Mouse (Mus musculus) limb, embryonic 13.5 days (tissue): ENCODE results near the gene Fam171a1. TPM values are rescaled to one million over a fixed set of nuclear protein-coding genes. Genes with fewer than 3 reads are reported as not detected.
A peak's percentile ranks its signal among the peaks of the same experiment; 100 is the strongest.
"Not testable (repeated sequence)": the region's sequence is repeated elsewhere in the genome, so short reads cannot be mapped to it uniquely, and the experiment has no call there.

ENCODE experiments used
- ATAC-seq: fragments of 200-750 bp; cut with Nextera tagmentation; 2 replicates; pipeline ENCODE4 v1.8.0; 2017; ENCODE audit warnings: low read depth, moderate number of reproducible peaks, moderate TSS enrichment; ENCODE audit not compliant: low FRiP score
- H3K27ac ChIP-seq: fragments of 300-500 bp; sonication (generic); 2 replicates; pipeline ENCODE4 v1.5.1; 2015; ENCODE audit warnings: inconsistent platforms, mild to moderate bottlenecking, moderate library complexity
- H3K27me3 ChIP-seq: fragments of 300-500 bp; sonication (generic); 2 replicates; pipeline ENCODE4 v1.6.1; 2015; ENCODE audit warnings: mild to moderate bottlenecking, inconsistent platforms
- H3K36me3 ChIP-seq: fragments of 300-500 bp; sonication (generic); 2 replicates; pipeline ENCODE4 v1.6.1; 2015; ENCODE audit warnings: inconsistent platforms, mild to moderate bottlenecking, moderate library complexity
- H3K4me1 ChIP-seq: fragments of 300-500 bp; sonication (generic); 2 replicates; pipeline ENCODE4 v1.6.1; 2015; ENCODE audit warnings: inconsistent platforms
- H3K4me2 ChIP-seq: fragments of 300-500 bp; sonication (generic); replicated peaks from 2 replicates; pipeline ENCODE4 v1.6.1; 2015; ENCODE audit warnings: inconsistent platforms, mild to moderate bottlenecking, moderate library complexity
- H3K4me3 ChIP-seq: fragments of 300-500 bp; sonication (generic); 2 replicates; pipeline ENCODE4 v1.5.1; 2015; ENCODE audit warnings: moderate library complexity, mild to moderate bottlenecking, inconsistent platforms
- H3K9ac ChIP-seq: fragments of 300-500 bp; sonication (generic); 2 replicates; pipeline ENCODE4 v1.6.1; 2015; ENCODE audit warnings: mild to moderate bottlenecking, inconsistent platforms
- H3K9me3 ChIP-seq: fragments of 300-500 bp; sonication (generic); 2 replicates; pipeline ENCODE4 v1.6.1; 2016; ENCODE audit warnings: inconsistent platforms
- WGBS: fragments of 180-500 bp; shearing (Covaris S2); methylation state at CpG from one replicate; pipeline ENCODE4 v1.1.7; 2015; 5-methylcytosine and 5-hydroxymethylcytosine counted together
- polyA plus RNA-seq: library from polyadenylated mRNA; unstranded; fragments of >200 nt; fragmentation: Nextera tagmentation; extraction: Ambion mirVana; gene quantifications from 2 replicates; pipeline ENCODE4 v1.2.1, GENCODE M21; 2015

The Fam171a1 gene
- polyA plus RNA-seq, 1 experiment from 2014 or later: 35.6 TPM

DNA sequence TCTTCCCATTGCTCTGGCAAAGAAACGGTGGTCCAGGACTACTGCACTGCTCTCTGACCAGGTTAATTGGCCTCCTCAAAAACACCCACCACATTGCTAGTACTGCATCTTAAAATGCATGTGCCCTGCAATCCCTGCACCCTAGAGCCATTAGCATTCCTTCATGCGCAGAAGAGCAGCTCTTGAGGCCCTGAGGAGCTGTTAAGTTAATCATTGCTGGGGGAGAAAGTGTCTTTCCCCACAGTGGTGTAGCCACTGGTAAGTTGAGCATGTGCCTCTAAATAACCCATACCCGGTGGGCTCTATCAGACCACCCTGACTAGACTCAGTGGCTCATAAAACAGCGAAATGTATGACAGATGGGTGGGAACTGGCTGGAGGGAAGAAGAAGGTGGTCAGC is 66.5 kb downstream of the Fam171a1 start:
- Histone ChIP-seq H3K36me3 (peaks cover 22% of the 10 kb centered on the region), H3K27ac (no peak overlapping the region), H3K9me3 (no peaks in the 10 kb centered on the region), H3K4me2 (no peak overlapping the region), H3K27me3 (no peaks in the 10 kb centered on the region), H3K4me3 (no peak overlapping the region), H3K4me1 (peaks cover 14% of the 10 kb centered on the region), H3K9ac (no peak overlapping the region)
- 53% methylated on average over 4 of the region's 4 CpGs for WGBS
- no peak for ATAC-seq

- no peak overlapping the region for H3K4me2 ChIP-seq
- H3K9ac ChIP-seq: no peak overlapping the region
- peaks cover 12% of the 10 kb centered on the region for H3K4me1 ChIP-seq
- H3K36me3 ChIP-seq: peaks cover 41% of the 10 kb centered on the region
- ATAC-seq: no peak
- no peak overlapping the region for H3K27ac ChIP-seq
- no peaks in the 10 kb centered on the region for H3K9me3 ChIP-seq
- no peaks in the 10 kb centered on the region for H3K27me3 ChIP-seq
- H3K4me3 ChIP-seq: no peak overlapping the region
- WGBS: 91% methylated on average over 5 of the region's 5 CpGs
Measured at GRCm38 (mm10) chr2:3183656-3184055, 69.6 kb downstream of the Fam171a1 start.

- 86% methylated on average over 5 of the region's 5 CpGs for WGBS
- Histone ChIP-seq H3K4me2 (no peak overlapping the region), H3K4me1 (no peaks in the 10 kb centered on the region), H3K4me3 (no peak overlapping the region), H3K27ac (no peak overlapping the region), H3K27me3 (no peaks in the 10 kb centered on the region), H3K9ac (no peak overlapping the region), H3K9me3 (no peaks in the 10 kb centered on the region), H3K36me3 (peaks cover 38% of the 10 kb centered on the region)
- ATAC-seq: no peak
Measured at GRCm38 (mm10) chr2:3185335-3185734, 71.3 kb downstream of the Fam171a1 start.

DNA sequence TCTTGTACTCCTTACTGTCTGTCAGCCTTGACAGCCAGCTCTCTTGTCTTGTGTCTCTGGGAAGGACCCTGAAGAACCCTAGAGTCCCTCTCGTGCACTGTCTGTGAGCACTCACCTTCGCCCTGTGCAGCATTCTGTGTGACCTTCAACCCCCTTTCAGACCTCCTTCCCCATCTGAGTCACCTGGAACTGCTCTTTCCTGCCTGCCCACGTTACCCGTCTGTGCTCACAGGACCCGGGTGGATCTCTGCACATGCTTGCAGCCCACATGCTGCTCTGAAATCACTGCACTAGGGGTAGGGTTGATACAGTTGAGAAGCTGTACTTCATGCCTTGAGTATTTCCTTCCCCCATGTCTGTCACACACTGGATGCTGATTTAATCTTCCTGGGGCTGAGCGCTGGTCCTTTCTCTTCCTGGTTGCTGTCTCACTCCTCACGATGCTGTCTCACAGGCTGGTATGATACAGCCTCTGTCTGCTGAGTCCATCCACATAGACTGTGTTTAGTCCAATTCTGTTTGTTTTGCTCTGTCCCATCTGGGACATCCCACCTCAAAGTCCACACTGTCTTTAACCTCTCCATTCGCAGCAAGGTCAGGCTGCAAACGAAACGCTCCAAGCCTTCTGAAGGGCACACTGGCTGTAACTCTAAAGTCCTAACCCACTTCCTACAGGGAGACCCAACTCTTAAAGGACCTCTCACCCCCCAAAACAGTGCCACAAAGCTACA is 74.9 kb downstream of the Fam171a1 start:
- H3K9me3 ChIP-seq: no peaks in the 10 kb centered on the region
- no peak overlapping the region for H3K9ac ChIP-seq
- H3K27me3 ChIP-seq: no peaks in the 10 kb centered on the region
- 90% methylated on average over 10 of the region's 10 CpGs for WGBS
- no peak overlapping the region for H3K4me3 ChIP-seq
- no peaks in the 10 kb centered on the region for H3K4me1 ChIP-seq
- no peak overlapping the region for H3K27ac ChIP-seq
- H3K36me3 ChIP-seq: peaks cover 40% of the 10 kb centered on the region
- H3K4me2 ChIP-seq: no peak overlapping the region
- ATAC-seq: no peak

DNA sequence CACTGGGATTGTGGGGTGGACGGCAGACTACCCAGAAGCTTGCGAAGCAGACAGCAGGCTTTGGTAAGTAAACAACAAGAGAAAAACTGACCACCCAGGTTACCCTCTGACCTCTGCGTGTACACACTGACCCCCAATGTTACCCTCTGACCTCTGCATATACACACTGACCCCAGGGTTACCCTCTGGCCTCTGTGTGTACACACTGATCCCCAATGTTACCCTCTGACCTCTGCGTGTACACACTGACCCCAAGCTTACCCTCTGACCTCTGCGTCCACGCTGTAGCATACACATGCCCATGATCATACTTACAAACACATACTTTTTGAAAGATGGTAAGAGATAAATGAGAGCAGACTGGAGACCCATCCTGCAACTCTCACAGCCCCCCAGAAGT is 77.1 kb downstream of the Fam171a1 start:
- H3K4me1 ChIP-seq: no peaks in the 10 kb centered on the region
- no peaks in the 10 kb centered on the region for H3K9me3 ChIP-seq
- H3K9ac ChIP-seq: no peak overlapping the region
- H3K4me2 ChIP-seq: no peak overlapping the region
- H3K27me3 ChIP-seq: no peaks in the 10 kb centered on the region
- no peak overlapping the region for H3K4me3 ChIP-seq
- WGBS: 85% methylated on average over 6 of the region's 6 CpGs
- no peak for ATAC-seq
- H3K27ac ChIP-seq: no peak overlapping the region
- peaks cover 48% of the 10 kb centered on the region for H3K36me3 ChIP-seq

- WGBS: 38% methylated on average over 5 of the region's 5 CpGs
- no peaks in the 10 kb centered on the region for H3K4me1 ChIP-seq
- no peaks in the 10 kb centered on the region for H3K9me3 ChIP-seq
- no peak overlapping the region for H3K9ac ChIP-seq
- H3K4me2 ChIP-seq: no peak overlapping the region
- H3K36me3 ChIP-seq: peaks cover 47% of the 10 kb centered on the region
- no peaks in the 10 kb centered on the region for H3K27me3 ChIP-seq
- no peak overlapping the region for H3K27ac ChIP-seq
- ATAC-seq: no peak
- no peak overlapping the region for H3K4me3 ChIP-seq
Measured at GRCm38 (mm10) chr2:3195511-3195910, 81.5 kb downstream of the Fam171a1 start.

DNA sequence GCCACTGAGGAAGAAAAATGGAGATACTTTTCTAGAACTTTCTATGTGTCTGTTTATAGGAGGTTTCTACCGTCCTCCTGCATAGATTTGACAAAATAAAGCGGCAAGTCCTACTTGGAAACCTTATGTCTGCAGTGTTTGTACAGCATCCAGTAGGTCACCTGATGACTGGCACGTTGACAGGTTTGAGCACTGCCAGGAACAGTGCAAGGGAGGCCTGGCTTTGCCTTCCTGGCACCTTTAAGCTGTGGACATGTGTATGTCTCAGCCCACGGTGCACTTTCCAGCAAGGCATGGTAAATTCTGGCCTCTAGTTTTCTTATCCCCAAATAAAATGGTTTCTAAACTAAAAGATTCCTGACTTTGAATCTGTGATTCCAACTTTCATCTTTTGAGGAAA is 86.4 kb downstream of the Fam171a1 start:
- Histone ChIP-seq H3K4me2 (no peak overlapping the region), H3K4me1 (no peaks in the 10 kb centered on the region), H3K9me3 (no peaks in the 10 kb centered on the region), H3K4me3 (no peak overlapping the region), H3K27me3 (no peaks in the 10 kb centered on the region), H3K36me3 (peaks cover 55% of the 10 kb centered on the region), H3K9ac (no peak overlapping the region), H3K27ac (no peak overlapping the region)
- WGBS: 86% methylated on average over 4 of the region's 4 CpGs
- no peak for ATAC-seq

- Histone ChIP-seq H3K9ac (no peak overlapping the region), H3K4me1 (no peaks in the 10 kb centered on the region), H3K27me3 (no peaks in the 10 kb centered on the region), H3K36me3 (peaks cover 26% of the 10 kb centered on the region), H3K9me3 (no peaks in the 10 kb centered on the region), H3K27ac (no peak overlapping the region), H3K4me2 (no peak overlapping the region), H3K4me3 (no peak overlapping the region)
- no peak for ATAC-seq
- WGBS: 91% methylated on average over 9 of the region's 9 CpGs
Measured at GRCm38 (mm10) chr2:3206975-3207642, 93.1 kb downstream of the Fam171a1 start.

GRCm38 (mm10) chr2:3215480-3215879 is 101.5 kb downstream of the Fam171a1 start:
- whole genome bisulfite sequencing: 84% methylated on average over 3 of the region's 3 CpGs
- Histone ChIP-seq H3K36me3 (peaks cover 24% of the 10 kb centered on the region), H3K4me3 (no peak overlapping the region), H3K27ac (no peak overlapping the region), H3K9ac (no peak overlapping the region), H3K4me2 (no peak overlapping the region), H3K9me3 (no peaks in the 10 kb centered on the region), H3K4me1 (0 out of 2 replicates have a peak, but pooled peaks cover 3% of the 10 kb centered on the region), H3K27me3 (no peaks in the 10 kb centered on the region)
- no peak for ATAC-seq

GRCm38 (mm10) chr2:3216617-3217016 is 102.6 kb downstream of the Fam171a1 start:
- Histone ChIP-seq H3K4me3 (no peak overlapping the region), H3K9me3 (no peaks in the 10 kb centered on the region), H3K9ac (no peak overlapping the region), H3K27ac (peak overlapping the region; percentile 39; the same call in 1 of the 2 replicates), H3K27me3 (no peaks in the 10 kb centered on the region), H3K4me1 (0 out of 2 replicates have a peak, but pooled peaks cover 3% of the 10 kb centered on the region), H3K36me3 (peaks cover 30% of the 10 kb centered on the region), H3K4me2 (no peak overlapping the region)
- WGBS: 70% methylated on average over 10 of the region's 10 CpGs
- no peak for ATAC-seq

DNA sequence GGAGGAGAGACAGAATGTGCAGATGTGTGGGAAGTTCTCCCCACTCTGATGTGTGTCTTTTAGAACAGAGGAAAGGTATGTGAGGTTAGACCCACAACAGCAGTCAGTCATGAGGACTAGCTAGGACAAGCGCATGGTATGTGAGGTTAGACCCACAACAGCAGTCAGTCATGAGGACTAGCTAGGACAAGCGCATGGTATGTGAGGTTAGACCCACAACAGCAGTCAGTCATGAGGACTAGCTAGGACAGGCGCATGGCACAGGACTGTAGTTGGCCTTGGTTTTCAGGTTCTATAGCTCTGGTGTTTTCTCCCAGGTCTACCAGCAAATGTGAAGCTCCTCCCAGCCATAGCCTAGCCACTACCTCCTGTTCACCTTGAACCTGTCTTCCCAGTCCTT is 103.6 kb downstream of the Fam171a1 start:
- not testable (repeated sequence) for H3K4me1 ChIP-seq, ATAC-seq, H3K9me3 ChIP-seq, H3K27ac ChIP-seq, H3K4me3 ChIP-seq, H3K4me2 ChIP-seq, H3K9ac ChIP-seq, H3K27me3 ChIP-seq
- peaks cover 30% of the 10 kb centered on the region for H3K36me3 ChIP-seq
- WGBS: 95% methylated on average over 3 of the region's 3 CpGs

DNA sequence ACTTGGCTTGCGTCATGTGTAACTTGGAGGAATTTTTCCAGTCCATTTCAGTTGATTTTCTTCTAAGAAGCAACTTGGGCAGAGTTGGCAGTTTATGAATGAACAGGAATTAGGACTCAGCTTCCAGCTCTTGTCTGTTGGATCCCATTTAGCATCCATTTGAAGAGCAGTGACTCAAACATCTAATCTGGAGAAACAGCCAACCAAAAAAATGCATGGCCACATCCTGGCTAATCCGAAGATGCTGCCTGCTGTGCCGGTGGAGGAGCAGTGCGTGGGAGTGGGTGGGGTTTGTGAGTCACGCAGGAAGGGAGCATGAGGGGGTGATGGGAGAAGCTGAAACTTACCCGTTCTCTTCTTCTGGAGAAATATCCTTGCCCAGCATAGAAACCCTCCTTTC is 104.2 kb downstream of the Fam171a1 start:
- Histone ChIP-seq H3K27me3 (no peaks in the 10 kb centered on the region), H3K27ac (no peak overlapping the region), H3K9me3 (no peaks in the 10 kb centered on the region), H3K4me3 (no peak overlapping the region), H3K9ac (no peak overlapping the region), H3K4me1 (0 out of 2 replicates have a peak, but pooled peaks cover 3% of the 10 kb centered on the region), H3K36me3 (peaks cover 30% of the 10 kb centered on the region), H3K4me2 (no peak overlapping the region)
- no peak for ATAC-seq
- 82% methylated on average over 6 of the region's 6 CpGs for WGBS
